Mouse (Mus musculus) small intestine, adult 2 months (tissue): ENCODE results near the gene Chn2.

Experiments
- CTCF ChIP-seq: fragments of 200-500 bp; IDR thresholded peaks from 2 replicates; pipeline ENCODE4 v1.5.1; 2012; ENCODE audit warnings: low read depth, mild to moderate bottlenecking, control low read depth, inconsistent platforms, low read length, moderate library complexity, mixed read lengths; ENCODE audit not compliant: insufficient replicate concordance, insufficient read length; ENCODE audit errors: extremely low read depth
- POLR2A ChIP-seq: fragments of 200-500 bp; IDR thresholded peaks from 2 replicates; pipeline ENCODE4 v1.6.1; 2012; ENCODE audit warnings: low read depth, mild to moderate bottlenecking, control low read depth, inconsistent platforms, low read length, moderate library complexity

- TF ChIP-seq CTCF (no peak), POLR2A (no peak)
Measured at GRCm38 (mm10) chr6:54165863-54166262, 126.5 kb downstream of the Chn2 start.
